Mouse (Mus musculus): Measurements from ENCODE around the gene Smo.

The Smo gene

DNA sequence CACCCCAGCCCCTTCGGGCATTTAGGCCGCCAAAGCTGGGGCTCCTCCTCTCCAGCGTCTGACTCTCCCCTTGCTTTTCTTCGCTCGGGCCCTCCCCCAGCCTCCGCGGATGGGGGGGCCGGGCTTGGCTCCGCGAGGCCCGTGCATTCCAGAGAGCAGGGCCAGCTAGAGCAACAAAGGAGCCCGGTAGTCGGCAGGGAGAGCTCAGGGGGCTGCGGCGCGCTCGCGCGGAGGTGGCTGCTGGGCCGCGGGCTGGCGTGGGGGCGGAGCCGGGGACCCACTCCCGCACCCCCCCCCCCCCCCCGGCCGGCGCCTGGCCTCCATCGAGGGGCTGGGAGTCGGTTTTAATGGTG lies at the start of gene Smo:
Smo (plus strand) TSS at position 168 of the 353 bp plus-strand sequence.
- no peak for DNase-seq (ENCODE audit: low spot score)

DNA sequence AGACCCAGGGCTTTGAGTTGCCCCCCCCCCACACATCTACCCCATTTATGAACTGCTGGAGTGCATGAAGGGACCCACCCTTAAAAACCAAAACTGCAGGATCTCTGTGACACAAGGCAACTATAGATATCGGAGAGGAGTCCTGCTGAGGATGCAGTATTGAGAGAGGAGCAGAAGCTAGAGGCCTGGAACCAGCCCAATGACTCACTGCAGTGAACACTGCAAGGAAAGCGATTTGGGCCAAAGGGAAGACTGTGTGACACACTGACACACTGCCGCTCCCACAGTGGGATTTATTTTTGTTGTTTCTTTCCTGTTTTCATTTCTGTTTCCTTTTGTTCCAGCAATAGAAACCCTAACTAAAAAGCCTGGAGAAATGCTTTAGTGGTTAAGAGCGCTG lies 49.4 kb upstream of the Smo start:
- no peak for DNase-seq (ENCODE audit: low spot score)

DNA sequence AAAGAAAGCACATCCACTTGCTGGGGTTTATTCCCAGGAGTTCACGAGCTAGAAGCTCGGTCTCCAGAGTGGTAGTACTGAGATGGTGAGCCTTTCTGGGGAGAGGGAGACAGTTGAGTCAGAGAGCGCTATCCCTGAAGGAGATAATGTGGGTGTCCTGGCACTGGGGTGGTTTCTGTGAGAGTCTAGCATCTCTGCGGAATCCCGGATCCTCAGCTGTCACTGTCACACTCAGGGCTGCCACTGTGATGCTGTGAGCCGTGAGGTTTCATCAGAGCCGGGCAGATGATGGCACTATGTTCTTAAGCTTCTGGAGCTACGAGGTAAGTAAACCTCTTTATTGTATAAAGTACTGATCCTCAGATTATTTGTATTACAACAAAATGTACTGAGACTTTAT lies 45.8 kb upstream of the Smo start:
- no peak for DNase-seq (ENCODE audit: low spot score)

DNA sequence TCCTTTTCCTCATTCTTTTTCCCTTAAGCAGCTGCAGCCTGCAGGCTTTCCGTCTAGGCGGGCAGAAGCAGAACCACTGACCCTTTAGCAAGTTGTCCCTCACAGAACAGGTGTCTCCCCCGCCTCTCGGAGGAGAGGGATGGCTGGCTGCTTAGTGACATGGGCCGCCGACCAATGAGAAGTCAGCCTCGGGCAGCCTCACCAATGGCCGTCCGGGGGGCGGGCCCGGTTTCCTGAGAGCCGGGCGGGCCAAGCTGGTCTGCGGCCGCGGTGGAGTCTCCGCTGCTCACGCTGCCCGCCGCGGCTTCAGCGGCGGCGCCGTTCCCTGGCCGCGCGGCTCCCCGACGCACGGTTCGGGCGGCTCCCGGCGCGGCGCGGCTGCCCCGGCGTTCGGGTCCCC lies 41.4 kb upstream of the Smo start, which contains the start of gene Tspan33:
Tspan33 (plus strand) TSS at position 270 of the 400 bp plus-strand sequence.
- peak; percentile 94 for DNase-seq (ENCODE audit: low spot score)

DNA sequence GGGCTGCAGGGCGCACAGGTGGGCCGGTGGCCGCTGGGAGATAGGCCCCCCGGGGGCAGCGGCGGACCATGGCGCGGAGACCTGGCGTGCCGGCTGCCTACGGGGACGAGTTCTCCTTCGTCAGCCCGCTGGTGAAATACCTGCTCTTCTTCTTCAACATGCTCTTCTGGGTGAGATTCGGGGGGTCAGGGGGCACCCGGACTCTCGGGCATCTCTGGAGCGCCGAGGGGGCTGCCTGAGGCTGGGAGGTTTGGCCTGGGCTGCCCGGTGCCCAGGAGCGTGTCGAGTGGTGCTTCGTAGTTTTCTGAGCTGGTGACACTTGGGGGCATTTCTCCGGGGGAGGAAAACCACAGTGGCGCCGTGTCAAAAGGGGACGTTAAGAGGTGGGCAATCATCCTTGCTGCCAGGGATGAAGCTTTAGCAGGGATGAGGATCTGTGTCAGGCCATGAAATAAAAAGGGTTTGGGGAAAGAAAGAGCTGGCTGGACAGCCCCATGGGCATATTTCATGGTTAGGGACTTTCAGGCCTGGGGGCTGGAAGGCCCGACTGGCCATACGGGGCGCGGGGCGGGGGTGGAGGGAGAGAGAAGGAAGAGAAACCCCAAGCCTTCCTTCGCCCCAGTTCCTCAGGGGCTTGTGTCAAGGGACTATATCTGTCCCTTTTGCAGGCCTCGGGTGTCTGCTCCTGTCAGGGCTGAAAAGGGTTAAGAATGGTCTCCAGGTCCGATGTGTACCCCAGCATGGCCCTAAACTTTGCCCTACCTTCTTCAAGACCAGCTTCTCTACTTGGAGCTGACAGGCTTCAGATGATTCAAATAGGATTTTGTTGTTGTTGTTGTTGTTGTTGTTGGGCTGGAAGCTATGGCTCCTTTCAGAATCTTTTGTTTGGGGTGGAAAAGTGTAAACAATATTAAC lies 40.7 kb upstream of the Smo start:
- DNase-seq (ENCODE audit: low spot score) = no peak

DNA sequence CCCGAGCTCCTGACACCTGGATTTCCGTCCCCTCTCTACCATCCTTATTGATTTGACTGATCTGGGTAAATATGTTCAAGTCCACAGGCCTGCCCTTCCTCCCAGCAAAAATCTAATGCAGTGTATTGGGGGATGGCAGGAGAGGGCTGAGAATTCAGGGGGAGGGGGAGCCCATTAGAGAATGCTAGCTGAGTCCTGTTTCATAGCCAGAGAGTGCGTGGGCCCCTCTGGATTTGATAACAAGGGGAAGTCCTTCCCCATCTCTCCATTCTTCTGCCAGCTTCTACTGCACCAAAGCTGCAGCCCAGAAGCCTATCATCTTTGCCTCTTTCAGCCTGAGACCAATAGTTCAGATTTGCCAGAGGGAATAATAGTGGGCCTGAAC lies 40.0 kb upstream of the Smo start:
- peak; percentile 28 for DNase-seq (ENCODE audit: low spot score)

DNA sequence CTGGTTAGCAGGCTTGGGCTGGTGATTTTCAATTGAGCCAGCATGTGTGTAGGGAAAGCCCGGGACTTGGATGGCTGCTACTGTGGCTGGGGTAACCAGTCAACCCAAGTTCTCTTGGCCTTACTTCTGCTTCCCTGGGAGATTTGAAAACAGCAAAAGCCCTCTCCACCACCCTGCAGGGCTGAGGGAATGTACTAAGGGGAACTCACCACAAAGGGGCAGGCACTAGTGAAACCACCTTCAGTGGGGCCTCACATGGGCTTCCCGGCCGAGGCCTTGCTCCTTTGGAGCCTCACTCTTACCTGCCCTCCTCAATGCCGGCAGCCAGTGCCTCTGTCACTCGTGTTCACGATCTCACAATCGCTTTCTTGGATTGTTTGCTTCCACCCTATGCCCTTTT lies 39.3 kb upstream of the Smo start:
- DNase-seq (ENCODE audit: low spot score) = no peak

DNA sequence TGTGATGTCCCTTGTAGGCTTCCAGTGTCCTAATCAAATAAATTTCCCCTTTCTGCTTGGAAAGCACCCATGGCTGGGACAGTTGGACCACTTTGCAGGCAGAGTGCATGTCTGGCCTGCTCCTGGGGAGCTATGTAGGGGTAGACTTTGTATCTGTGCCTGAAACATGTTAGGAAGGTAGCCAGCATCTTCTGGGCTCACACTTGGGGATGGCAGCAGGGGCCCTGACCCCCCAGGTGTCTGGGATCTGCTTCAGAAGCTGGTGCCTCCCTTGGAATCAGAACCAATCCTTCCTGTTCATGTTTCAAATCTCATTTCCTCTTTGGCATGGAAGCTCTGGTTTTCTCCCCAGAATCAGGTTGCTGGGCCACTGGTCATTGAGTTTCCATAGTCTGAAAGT lies 38.2 kb upstream of the Smo start:
- DNase-seq (ENCODE audit: low spot score) = no peak

DNA sequence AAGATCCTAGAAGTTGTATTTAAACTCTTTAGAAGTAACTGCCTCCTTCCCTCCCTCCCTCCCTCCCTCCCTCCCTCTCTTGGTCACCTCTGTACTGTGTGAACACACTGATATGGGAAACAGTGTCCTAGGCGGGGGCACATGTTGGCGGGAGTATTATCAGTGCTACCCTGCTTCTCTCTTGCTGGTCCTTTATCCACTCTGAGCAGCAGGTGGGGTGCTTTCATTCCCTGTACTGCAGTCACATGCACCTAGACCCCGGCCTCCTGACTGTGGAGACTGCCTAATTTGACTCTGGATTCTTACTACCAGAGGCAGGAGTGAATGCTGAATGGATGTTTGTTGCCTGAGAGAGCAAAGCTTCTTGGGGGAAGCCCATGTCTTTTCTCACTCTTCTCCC lies 37.8 kb upstream of the Smo start:
- no peak for DNase-seq (ENCODE audit: low spot score)

DNA sequence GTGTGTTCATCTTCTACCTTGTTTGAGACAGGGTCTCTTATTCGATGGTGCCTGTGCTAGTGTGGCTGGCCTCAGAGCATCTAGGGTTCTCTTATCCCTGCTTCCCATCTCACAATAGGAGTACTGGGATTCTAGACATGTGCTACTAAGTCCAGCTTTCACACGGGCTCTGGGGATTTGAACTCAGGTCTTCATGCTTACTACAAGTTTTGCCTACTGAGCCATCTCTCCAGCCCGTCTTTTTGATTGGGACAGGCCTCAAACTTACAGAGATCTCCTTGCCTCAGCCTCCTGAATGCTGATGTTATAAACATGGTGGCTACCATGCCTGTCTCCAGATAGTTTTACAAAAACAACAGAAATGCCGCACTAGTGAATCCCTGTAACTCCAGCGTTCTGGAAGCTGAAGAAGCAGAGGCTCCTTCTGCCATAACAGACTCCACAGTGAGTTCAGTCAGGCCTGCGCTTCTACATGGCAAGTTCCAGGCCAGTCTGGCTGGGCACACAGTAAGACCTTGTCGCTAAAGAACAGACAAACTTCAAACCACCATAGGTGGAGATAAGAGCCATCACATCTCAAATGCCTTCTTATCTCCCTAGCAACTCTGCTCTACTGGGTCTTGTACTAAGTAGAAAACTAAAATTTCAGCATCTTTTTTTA lies 36.1 kb upstream of the Smo start:
- DNase-seq (ENCODE audit: low spot score) = no peak

DNA sequence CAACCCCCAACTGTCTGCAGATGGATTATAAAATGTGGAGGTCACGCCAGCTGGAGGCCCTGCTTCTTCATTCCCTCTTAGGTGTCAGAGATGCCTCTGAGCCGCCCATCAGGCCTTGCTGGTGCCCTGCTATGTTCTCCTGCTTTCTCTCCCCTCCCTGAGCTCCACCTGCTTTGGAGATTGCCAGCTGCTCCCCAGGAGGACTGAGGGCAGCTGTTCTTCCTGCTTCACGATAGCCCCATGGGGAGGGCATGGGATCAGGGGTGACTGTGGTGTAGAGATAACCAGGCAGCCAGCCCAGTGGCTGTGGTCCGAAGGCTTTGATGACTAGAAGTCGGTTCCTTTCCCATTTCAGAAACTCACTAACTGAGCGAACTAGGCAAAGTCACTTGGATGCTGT lies 34.3 kb upstream of the Smo start:
- DNase-seq (ENCODE audit: low spot score) = no peak

DNA sequence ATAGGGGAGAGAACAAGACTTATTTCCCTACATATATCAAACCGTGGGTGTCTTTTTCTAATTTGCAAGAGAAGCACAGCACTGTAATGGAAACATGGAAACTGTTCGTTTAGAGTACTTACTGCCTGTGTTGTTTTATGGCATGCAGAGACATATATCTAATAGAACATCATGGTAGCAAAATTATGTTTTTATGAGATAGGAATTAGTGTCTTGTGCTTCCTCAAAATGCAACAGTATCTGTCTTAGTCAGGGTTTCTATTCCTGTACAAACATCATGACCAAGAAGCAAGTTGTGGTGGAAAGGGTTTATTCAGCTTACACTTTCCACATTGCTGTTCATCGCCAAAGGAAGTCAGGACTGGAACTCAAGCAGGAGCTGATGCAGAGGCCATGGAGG lies 33.2 kb upstream of the Smo start:
- DNase-seq (ENCODE audit: low spot score) = no peak

DNA sequence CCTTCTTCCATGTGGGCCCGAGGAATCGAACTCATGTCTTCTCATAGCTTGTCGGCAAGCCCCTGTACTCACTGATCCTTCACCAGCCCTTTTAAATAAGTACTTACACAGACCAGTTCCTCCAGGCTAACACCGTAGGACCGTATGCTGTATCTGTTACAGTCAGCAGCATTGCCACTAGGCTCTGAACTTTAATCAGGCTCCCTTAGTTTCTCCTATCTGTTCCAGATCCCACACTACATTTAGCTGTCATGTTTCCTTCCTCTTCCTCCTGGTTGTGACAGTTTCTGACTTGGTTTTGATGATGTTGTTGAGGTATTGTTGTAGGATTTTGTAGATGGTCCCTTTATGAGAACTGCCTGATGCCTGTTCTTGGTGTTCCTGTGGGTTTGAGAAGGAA lies 31.2 kb upstream of the Smo start:
- DNase-seq (ENCODE audit: low spot score) = no peak

DNA sequence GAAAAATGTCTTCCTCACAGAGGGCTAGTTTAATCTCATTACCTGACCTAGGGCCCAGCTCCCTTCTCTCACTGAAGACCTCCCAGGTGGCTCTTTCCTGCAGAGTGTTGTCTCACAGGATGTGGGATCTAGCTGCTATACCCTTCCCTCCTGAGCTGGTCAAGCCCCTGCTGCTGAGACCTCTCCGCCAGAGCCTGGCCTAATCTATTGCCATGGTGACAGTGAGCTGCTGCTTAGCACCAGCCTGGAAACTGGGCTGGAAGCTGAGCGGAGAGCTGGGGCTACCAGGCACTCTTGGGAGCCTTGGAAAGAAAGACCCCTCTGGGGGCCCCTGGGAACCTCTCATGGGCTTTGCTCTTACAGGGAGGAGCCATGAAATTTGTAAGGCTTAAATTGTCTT lies 27.4 kb upstream of the Smo start:
- no peak for DNase-seq (ENCODE audit: low spot score)

DNA sequence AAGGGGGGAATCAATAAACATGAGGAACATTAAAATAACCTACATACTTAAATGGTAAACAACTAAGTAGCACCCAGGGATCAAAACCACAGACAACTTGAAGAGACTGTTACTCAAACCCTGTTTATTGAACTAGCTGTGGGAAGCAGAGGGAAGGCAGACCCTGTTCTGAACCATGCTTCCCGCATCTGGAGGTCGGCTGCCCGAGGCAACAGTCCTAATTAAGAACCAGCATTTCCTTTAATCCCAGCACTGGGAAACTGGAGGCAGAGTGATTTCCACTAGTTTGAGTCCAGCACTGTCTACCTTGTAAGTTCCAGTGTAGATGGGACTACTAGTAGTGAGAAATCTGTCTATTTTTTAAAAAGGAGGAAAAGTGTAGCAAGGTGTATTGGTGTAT lies 24.0 kb upstream of the Smo start:
- DNase-seq (ENCODE audit: low spot score) = no peak

DNA sequence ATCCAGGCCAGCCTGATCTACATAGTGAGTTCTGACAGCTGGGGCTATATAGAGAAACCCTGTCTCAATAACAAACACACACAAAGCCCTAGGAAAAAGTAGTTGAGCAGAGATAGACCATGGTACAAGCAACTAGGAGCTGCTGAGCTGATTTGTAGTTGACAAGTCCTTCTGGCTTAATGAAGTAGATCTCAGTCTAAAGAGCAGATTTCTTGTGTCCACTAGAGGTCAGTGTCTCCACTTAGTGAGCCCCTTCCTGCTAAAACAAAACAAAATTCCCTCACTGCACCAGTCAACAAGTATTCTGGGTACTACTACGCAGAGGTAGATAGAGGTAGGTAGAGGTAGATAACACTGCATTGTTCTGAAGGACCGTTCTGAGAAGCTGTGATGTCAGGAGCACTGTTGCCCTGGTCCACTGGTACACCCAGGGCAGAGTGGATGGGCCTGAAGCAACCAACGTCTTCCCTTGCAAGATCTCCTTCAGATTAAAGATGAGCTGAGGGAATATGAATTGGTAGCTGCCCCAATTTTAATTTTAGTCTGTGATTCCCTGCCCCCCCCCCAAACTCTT lies 23.2 kb upstream of the Smo start:
- DNase-seq (ENCODE audit: low spot score) = peak; percentile 68

DNA sequence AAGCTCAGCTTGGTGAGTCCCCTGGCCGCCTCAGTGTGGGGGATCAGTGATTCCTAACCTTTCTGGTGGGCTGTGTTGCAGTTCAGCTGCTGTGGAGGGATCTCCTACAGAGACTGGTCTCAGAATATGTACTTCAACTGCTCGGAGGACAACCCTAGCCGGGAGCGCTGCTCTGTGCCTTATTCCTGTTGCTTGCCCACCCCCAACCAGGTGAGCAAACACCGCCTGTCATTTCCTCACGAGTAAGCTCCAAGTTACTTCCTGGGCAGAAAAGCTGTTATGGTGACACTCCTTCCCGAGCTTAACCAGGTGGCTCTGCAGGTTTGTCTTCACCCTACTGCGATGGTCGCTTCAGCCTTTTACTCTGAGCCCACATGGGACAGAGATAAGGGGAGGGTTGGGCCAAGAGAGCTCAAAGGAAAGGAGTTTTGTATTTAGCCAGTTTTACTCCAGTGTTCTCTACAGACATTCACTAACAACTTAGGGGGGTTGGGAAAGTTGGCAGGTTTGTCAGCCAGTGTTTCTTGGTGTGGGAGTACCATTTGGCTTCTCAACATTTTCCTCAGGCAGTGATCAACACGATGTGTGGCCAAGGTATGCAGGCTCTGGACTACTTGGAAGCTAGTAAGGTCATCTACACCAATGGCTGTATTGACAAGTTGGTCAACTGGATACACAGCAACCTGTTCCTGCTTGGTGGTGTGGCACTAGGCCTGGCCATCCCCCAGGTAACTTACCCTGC lies 18.5 kb upstream of the Smo start:
- DNase-seq (ENCODE audit: low spot score) = peak; percentile 41

DNA sequence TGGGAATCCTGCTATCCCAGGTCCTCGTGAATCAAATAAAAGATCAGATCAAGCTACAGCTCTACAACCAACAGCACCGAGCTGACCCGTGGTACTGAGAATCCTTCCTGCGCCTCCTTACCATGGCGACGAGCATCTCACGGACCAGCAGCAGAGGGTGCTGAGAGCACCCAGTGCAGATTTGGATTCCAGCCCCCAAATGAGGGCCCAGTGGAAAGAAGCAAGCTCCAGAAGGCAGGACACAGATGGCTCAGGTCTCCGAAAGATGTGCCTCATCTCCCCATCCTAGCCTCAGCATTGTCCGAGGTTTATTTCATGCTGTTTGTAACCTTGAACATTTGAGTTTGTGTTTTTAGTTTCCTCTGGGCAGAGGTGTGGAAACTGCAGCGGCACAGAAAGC lies 17.8 kb upstream of the Smo start:
- DNase-seq (ENCODE audit: low spot score) = peak; percentile 19

DNA sequence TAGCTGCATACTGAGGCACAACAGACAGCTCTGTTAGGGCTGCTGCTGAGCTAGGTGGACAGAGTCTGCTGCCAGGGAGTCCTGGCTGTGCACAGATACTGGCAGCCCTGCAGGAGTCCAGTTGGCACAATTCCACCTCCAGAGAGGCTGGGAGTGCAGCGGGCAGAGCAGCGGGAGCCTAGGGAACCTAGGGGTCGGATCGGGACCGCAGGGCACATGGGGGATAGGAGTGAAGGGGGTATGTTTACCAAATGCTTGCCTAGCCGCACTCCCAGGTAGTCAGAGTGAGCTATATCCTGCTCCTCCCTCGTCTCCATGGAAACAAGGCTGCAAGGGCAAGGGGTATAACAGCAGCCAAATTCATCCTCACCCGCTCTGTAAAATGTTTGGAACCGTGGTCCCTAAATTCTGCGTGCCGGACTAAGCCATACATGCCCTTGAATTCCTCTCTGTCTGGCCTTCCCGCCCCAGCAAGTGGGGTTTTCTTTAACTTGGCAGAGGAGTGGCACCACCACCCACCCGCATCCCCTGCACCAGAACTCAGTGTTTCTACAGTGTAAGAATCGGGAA lies 17.3 kb upstream of the Smo start:
- peak; percentile 42 for DNase-seq (ENCODE audit: low spot score)

DNA sequence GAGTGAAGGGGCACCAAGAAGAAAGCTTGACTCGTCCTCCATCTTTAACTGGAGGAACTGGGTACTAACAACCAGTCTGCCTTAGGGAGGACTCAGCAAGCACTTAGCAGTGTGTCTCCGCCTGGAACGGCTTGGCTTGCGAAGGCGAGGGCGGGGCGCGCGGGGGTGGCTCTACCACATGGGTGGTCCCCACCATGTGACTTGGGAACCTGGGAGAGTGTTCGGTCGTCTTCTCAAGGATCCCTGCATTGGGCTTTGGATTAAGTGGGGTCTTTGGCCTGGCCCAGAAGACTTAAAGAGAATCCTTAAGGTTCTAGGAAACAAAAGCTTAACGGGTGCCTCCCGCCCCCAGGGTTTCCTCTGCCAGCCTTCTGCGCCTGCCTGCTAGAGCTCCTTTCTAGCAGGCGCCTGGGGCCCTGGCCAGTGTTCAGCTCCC lies 16.4 kb upstream of the Smo start:
- peak; percentile 66 for DNase-seq (ENCODE audit: low spot score)

DNA sequence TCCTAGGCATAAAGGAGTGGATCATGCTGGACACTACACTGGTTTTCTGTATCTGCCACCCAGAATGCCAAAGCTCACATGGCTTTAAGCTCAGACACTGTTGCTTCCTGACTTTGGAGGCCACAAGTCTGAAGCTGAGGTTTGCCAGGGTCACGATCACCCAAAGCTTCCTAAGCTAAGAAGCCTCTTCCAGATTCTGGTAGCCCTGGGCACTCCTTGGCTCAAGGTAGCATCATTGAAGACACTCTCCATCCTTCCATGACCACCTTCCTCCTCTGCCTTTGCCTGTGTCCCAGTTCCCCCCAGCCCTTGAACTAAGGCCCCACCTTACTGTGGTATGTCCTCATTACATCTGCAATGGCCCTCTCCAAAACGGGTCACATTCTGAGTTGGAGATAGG lies 13.4 kb upstream of the Smo start:
- no peak for DNase-seq (ENCODE audit: low spot score)

DNA sequence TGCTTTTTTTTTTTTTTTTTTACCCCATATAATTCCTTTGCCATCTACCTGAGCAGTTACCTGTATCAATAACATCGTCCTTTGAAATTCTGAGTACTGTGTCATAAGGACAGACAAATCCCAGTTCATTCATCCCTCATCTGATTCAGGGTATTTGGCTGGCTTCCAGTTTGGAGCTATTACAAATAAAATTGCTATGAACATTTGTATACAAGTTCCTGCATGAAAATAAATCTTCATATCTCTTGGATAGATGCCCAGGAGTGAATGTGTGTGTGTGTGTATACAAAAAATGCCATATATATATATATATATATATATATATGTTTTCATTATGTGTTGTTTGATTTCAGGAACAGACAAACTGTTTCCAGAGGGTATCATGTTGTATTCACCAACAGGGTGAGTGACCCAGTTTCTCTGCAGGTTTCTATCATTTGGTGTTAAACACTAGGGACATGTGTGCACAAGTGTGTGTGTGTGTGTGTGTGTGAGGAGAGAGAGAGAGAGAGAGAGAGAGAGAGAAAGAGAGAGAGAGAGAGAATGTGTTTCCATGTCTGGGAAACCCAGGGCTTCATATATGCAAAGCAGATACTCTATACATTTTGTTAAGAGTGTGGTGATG lies 8.6 kb upstream of the Smo start:
- DNase-seq (ENCODE audit: low spot score) = no peak

Measured in layer of hippocampus, adult 11-12 months (tissue).